Mouse (Mus musculus) liver, embryonic 12.5 days (tissue): ENCODE measurements around the gene Ror1. TPM values are rescaled to one million over a fixed set of nuclear protein-coding genes. Genes with fewer than 3 reads are reported as not detected.

Experiments
- ATAC-seq: fragments of 200-750 bp; cut with Nextera tagmentation; 2 replicates; pipeline ENCODE4 v1.8.0; 2017; ENCODE audit warnings: moderate number of reproducible peaks, mild to moderate bottlenecking, moderate library complexity
- H3K27ac ChIP-seq: fragments of 300-500 bp; sonication (generic); 2 replicates; pipeline ENCODE4 v1.5.1; 2016; ENCODE audit warnings: mild to moderate bottlenecking
- H3K27me3 ChIP-seq: fragments of 300-500 bp; sonication (generic); replicated peaks from 2 replicates; pipeline ENCODE4 v1.6.1; 2016; ENCODE audit warnings: mild to moderate bottlenecking, moderate library complexity
- H3K36me3 ChIP-seq: fragments of 300-500 bp; sonication (generic); 2 replicates; pipeline ENCODE4 v1.6.1; 2016; ENCODE audit warnings: mild to moderate bottlenecking, moderate library complexity
- H3K4me1 ChIP-seq: fragments of 300-500 bp; sonication (generic); 2 replicates; pipeline ENCODE4 v1.6.1; 2016
- H3K4me2 ChIP-seq: fragments of 300-500 bp; sonication (generic); 2 replicates; pipeline ENCODE4 v1.6.1; 2016; ENCODE audit warnings: mild to moderate bottlenecking, moderate library complexity
- H3K4me3 ChIP-seq: fragments of 300-500 bp; sonication (generic); 2 replicates; pipeline ENCODE4 v1.5.1; 2016; ENCODE audit warnings: mild to moderate bottlenecking, moderate library complexity
- H3K9ac ChIP-seq: fragments of 300-500 bp; sonication (generic); 2 replicates; pipeline ENCODE4 v1.6.1; 2016; ENCODE audit warnings: mild to moderate bottlenecking, moderate library complexity
- H3K9me3 ChIP-seq: fragments of 300-500 bp; sonication (generic); replicated peaks from 2 replicates; pipeline ENCODE4 v1.6.1; 2016; ENCODE audit warnings: mild to moderate bottlenecking, moderate library complexity
- WGBS: fragments of 180-500 bp; shearing (Covaris S2); methylation state at CpG from one replicate; pipeline ENCODE4 v1.1.7; 2016; ENCODE audit not compliant: insufficient replicate concordance; 5-methylcytosine and 5-hydroxymethylcytosine counted together
- polyA plus RNA-seq: library from polyadenylated mRNA; unstranded; fragments of >200 nt; fragmentation: Nextera tagmentation; extraction: Ambion mirVana; gene quantifications from 2 replicates; pipeline ENCODE4 v1.2.1, GENCODE M21; 2016

The Ror1 gene
- polyA plus RNA-seq, 1 experiment from 2014 or later: 1.4 TPM

GRCm38 (mm10) chr4:100391021-100391420 lies 295.4 kb downstream of the Ror1 start:
- no peak for ATAC-seq

DNA sequence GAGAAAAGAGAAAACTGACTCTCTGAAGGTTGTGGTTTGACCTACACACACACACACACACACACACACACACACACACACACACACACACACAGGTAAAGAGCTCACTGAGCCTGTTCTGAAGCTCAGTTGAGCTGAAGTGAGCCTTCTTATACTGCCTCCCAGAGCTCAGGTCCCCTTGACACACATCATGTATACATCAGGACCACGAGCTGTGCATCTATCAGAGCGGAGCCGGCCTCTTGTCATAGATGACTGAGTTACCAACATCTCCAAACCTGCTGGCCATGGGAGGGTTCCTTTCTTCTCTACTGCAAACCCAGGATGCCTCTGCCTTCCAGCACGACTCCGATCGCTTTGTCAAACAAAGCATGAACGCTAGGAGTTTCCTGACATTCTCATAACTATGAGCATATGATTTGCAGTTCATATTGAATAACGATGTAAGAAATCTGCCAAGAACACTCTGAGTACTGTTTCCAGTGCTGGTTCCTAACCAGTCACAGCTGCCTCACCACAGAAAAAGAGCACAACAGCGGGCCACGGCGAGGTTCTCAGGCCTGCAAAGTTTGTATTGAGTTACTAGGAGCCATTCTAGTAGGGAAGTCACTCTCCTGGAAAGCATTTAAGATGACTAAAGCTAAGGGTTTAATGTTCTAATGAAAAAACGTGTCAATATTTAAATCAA lies 297.9 kb downstream of the Ror1 start:
- no peak overlapping the region for H3K27ac ChIP-seq
- no peak for ATAC-seq
- H3K4me3 ChIP-seq: no peak overlapping the region
- no peaks in the 10 kb centered on the region for H3K4me1 ChIP-seq
- no peaks in the 10 kb centered on the region for H3K27me3 ChIP-seq
- no peaks in the 10 kb centered on the region for H3K36me3 ChIP-seq
- no peak overlapping the region for H3K9ac ChIP-seq
- 68% methylated on average over 12 of the region's 12 CpGs for WGBS
- no peaks in the 10 kb centered on the region for H3K9me3 ChIP-seq
- H3K4me2 ChIP-seq: no peak overlapping the region

More at GRCm38 (mm10) chr4:100391021-100391420, 295.4 kb downstream of the Ror1 start:
- no peaks in the 10 kb centered on the region for H3K9me3 ChIP-seq
- H3K36me3 ChIP-seq: no peaks in the 10 kb centered on the region
- no peak overlapping the region for H3K4me3 ChIP-seq
- no peak overlapping the region for H3K4me2 ChIP-seq
- no peaks in the 10 kb centered on the region for H3K27me3 ChIP-seq
- no peak overlapping the region for H3K9ac ChIP-seq
- H3K4me1 ChIP-seq: no peaks in the 10 kb centered on the region
- WGBS: 57% methylated on average over 6 of the region's 6 CpGs
- no peak overlapping the region for H3K27ac ChIP-seq

DNA sequence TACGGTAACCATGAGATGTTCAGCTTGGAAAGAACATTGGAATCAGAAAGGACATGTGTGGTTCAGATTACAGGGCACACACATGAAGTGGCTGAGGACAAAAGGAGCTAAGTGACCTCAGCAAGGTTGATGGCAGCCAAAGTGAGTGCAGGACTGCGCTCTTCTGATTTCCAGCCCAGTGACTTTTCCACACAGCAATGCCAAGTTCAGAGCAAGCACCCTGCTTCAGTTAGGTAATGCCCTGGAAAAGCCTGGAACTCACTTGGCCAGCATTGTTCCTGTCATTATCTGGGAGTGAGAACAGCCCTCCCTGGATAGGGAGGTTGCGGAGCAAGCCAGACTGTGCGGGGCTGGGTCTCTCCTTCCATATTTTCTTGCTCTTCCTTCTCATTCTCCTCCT lies 299.8 kb downstream of the Ror1 start:
- no peak overlapping the region for H3K4me3 ChIP-seq
- no peak for ATAC-seq
- no peak overlapping the region for H3K27ac ChIP-seq
- no peaks in the 10 kb centered on the region for H3K4me1 ChIP-seq
- H3K36me3 ChIP-seq: no peaks in the 10 kb centered on the region
- no peaks in the 10 kb centered on the region for H3K27me3 ChIP-seq
- no peak overlapping the region for H3K4me2 ChIP-seq
- H3K9ac ChIP-seq: no peak overlapping the region
- H3K9me3 ChIP-seq: no peaks in the 10 kb centered on the region
- WGBS: 78% methylated on average over 4 of the region's 4 CpGs

DNA sequence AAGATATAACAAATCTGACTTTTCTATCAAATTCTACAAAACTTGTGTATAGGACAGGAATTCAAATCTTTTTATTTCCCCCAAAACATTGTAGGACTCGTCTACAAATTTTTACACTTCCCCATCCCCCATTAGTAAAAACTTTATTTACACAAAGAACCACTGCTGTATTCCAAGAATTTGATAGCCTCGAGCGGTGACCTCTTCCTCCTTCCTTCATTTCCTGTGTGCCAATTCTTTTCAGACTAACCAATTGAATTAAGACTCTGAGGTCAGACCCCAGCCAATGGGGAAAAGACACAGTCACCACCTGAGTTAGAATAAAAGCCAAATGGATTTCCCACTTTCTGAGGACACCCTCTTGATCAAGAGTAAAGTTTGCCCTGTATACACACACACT lies 302.5 kb downstream of the Ror1 start:
- WGBS: 34% methylated on average over 3 of the region's 3 CpGs
- H3K27ac ChIP-seq: no peak overlapping the region
- no peaks in the 10 kb centered on the region for H3K27me3 ChIP-seq
- no peak for ATAC-seq
- H3K4me1 ChIP-seq: no peaks in the 10 kb centered on the region
- no peaks in the 10 kb centered on the region for H3K9me3 ChIP-seq
- no peak overlapping the region for H3K4me2 ChIP-seq
- H3K36me3 ChIP-seq: no peaks in the 10 kb centered on the region
- H3K9ac ChIP-seq: no peak overlapping the region
- no peak overlapping the region for H3K4me3 ChIP-seq

- H3K36me3 ChIP-seq: no peaks in the 10 kb centered on the region
- no peaks in the 10 kb centered on the region for H3K4me1 ChIP-seq
- no peak for ATAC-seq
- H3K4me2 ChIP-seq: no peak overlapping the region
- no peak overlapping the region for H3K27ac ChIP-seq
- no peaks in the 10 kb centered on the region for H3K9me3 ChIP-seq
- 48% methylated on average over 3 of the region's 3 CpGs for WGBS
- H3K27me3 ChIP-seq: no peaks in the 10 kb centered on the region
- no peak overlapping the region for H3K4me3 ChIP-seq
- no peak overlapping the region for H3K9ac ChIP-seq
Observed at GRCm38 (mm10) chr4:100401078-100401477, 305.5 kb downstream of the Ror1 start.

GRCm38 (mm10) chr4:100401581-100402470 lies 306.2 kb downstream of the Ror1 start:
- no peaks in the 10 kb centered on the region for H3K4me1 ChIP-seq
- no peaks in the 10 kb centered on the region for H3K9me3 ChIP-seq
- no peaks in the 10 kb centered on the region for H3K27me3 ChIP-seq
- H3K27ac ChIP-seq: no peak overlapping the region
- no peak overlapping the region for H3K4me3 ChIP-seq
- H3K4me2 ChIP-seq: no peak overlapping the region
- ATAC-seq: no peak
- H3K9ac ChIP-seq: no peak overlapping the region
- 66% methylated on average over 14 of the region's 14 CpGs for WGBS
- H3K36me3 ChIP-seq: no peaks in the 10 kb centered on the region

GRCm38 (mm10) chr4:100407261-100407874 lies 311.8 kb downstream of the Ror1 start:
- H3K36me3 ChIP-seq: no peaks in the 10 kb centered on the region
- H3K27me3 ChIP-seq: no peaks in the 10 kb centered on the region
- no peaks in the 10 kb centered on the region for H3K4me1 ChIP-seq
- H3K9me3 ChIP-seq: no peaks in the 10 kb centered on the region
- no peak overlapping the region for H3K4me2 ChIP-seq
- H3K27ac ChIP-seq: no peak overlapping the region
- H3K4me3 ChIP-seq: no peak overlapping the region
- no peak overlapping the region for H3K9ac ChIP-seq
- no peak for ATAC-seq
- 36% methylated on average over 9 of the region's 9 CpGs for WGBS

DNA sequence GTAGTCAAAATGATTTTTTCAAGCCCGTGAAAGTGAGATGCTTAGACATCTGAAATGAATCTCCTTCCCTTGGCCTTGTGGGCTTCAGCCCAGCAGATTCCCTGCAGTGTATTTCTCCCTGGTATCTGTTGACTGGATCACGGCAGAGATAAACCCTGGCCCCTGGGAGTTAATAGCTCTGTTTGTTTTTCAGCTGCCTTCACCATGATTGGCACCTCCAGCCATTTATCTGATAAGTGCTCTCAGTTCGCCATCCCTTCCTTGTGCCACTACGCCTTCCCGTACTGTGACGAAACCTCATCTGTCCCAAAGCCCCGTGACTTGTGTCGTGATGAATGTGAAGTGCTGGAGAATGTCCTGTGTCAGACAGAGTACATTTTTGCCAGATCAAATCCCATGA lies 313.9 kb downstream of the Ror1 start:
- H3K27me3 ChIP-seq: no peaks in the 10 kb centered on the region
- no peaks in the 10 kb centered on the region for H3K36me3 ChIP-seq
- WGBS: 51% methylated on average over 8 of the region's 8 CpGs
- no peaks in the 10 kb centered on the region for H3K9me3 ChIP-seq
- ATAC-seq: no peak
- H3K4me3 ChIP-seq: no peak overlapping the region
- H3K4me1 ChIP-seq: no peaks in the 10 kb centered on the region
- no peak overlapping the region for H3K27ac ChIP-seq
- H3K9ac ChIP-seq: no peak overlapping the region
- H3K4me2 ChIP-seq: no peak overlapping the region

DNA sequence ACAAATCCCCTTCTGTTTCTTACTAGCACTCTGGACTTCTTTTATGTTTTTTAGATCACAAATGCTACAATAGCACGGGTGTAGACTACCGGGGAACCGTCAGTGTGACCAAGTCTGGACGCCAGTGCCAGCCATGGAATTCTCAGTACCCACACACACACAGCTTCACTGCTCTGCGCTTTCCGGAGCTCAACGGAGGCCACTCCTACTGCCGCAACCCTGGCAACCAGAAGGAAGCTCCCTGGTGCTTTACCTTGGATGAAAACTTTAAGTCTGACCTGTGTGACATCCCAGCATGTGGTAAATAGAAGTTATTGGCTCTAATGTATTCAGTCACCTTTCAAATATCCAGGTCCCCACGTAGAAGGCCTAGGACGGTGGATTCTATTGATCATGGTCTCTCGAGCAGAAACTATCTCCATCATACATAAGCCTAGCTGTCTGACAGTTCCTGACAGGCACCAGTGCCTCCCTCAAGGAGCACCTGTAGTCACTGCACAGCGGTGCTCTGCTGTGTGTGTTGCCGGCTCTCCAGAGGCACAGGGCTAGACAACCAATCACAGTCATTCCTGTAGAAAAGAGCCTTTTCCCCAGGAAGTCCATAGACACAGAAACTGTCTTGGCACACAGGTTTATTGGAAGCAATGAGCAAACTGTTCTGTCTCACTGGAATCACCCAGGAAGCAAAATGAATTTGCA lies 316.4 kb downstream of the Ror1 start:
- Histone ChIP-seq H3K4me1 (no peaks in the 10 kb centered on the region), H3K27ac (no peak overlapping the region), H3K4me2 (no peak overlapping the region), H3K4me3 (no peak overlapping the region), H3K9ac (no peak overlapping the region), H3K36me3 (no peaks in the 10 kb centered on the region), H3K27me3 (no peaks in the 10 kb centered on the region), H3K9me3 (no peaks in the 10 kb centered on the region)
- WGBS: 57% methylated on average over 13 of the region's 13 CpGs
- no peak for ATAC-seq

GRCm38 (mm10) chr4:100422756-100423155 lies 327.2 kb downstream of the Ror1 start:
- Histone ChIP-seq H3K4me2 (no peak overlapping the region), H3K4me1 (no peaks in the 10 kb centered on the region), H3K9ac (no peak overlapping the region), H3K27ac (no peak overlapping the region), H3K9me3 (no peaks in the 10 kb centered on the region), H3K4me3 (no peak overlapping the region), H3K36me3 (no peaks in the 10 kb centered on the region), H3K27me3 (no peaks in the 10 kb centered on the region)
- WGBS: 23% methylated on average over 3 of the region's 3 CpGs
- no peak for ATAC-seq

DNA sequence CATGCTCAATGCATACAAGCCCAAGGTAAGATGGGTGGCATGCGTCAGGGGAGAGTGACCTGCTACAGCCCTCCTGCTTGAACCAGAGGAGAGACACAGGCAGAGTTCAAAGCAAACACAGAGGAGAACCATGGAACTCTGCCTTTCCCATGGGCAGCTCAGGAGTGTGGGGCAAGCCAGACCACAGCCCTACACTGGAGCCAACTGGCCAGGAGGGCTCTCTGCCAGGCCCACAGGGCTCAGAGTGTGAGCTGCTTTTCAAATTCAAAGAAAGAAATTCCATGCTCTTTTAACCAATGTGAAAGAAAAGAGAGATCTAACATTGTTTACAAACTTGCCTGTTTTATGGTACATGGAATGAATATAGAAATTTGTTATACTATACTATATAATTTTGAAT lies 330.5 kb downstream of the Ror1 start:
- no peak overlapping the region for H3K4me2 ChIP-seq
- no peaks in the 10 kb centered on the region for H3K27me3 ChIP-seq
- no peaks in the 10 kb centered on the region for H3K36me3 ChIP-seq
- 74% methylated on average over 1 of the region's 1 CpGs for WGBS
- ATAC-seq: no peak
- no peak overlapping the region for H3K9ac ChIP-seq
- H3K27ac ChIP-seq: no peak overlapping the region
- no peak overlapping the region for H3K4me3 ChIP-seq
- H3K9me3 ChIP-seq: no peaks in the 10 kb centered on the region
- H3K4me1 ChIP-seq: no peaks in the 10 kb centered on the region
